Mouse (Mus musculus): Measurements from ENCODE around the gene Acads. TPM values are rescaled to one million over a fixed set of nuclear protein-coding genes. Genes with fewer than 3 reads are reported as not detected.
"Not testable (repeated sequence)": the region's sequence is repeated elsewhere in the genome, so short reads cannot be mapped to it uniquely, and the experiment has no call there.

Acads gene
- polyA plus RNA-seq, 1 experiment from 2014 or later, result 25.1 TPM

- Histone ChIP-seq H3K9ac (replicated peaks) (no peak overlapping the region), H3K9me3 (no peaks in the 10 kb centered on the region), H3K4me2 (replicated peaks) (no peak overlapping the region), H3K36me3 (peaks cover 15% of the 10 kb centered on the region), H3K4me3 (replicated peaks) (no peak overlapping the region), H3K27ac (no peak overlapping the region), H3K4me1 (replicated peaks) (peaks cover 4% of the 10 kb centered on the region; the same call in 1 of the 2 replicates), H3K27me3 (no peaks in the 10 kb centered on the region)
- ATAC-seq, result no peak
- 57% methylated on average over 5 of the region's 5 CpGs for WGBS
These were observed 42.8 kb downstream of the Acads start for GRCm38 (mm10) chr5:115076144-115076901.

- ATAC-seq, result no peak
- peaks cover 15% of the 10 kb centered on the region for H3K36me3 ChIP-seq
- no peak overlapping the region for H3K4me3 ChIP-seq (replicated peaks)
- H3K27me3 ChIP-seq, result no peaks in the 10 kb centered on the region
- 84% methylated on average over 4 of the region's 4 CpGs for WGBS
- no peak overlapping the region for H3K4me2 ChIP-seq (replicated peaks)
- H3K4me1 ChIP-seq (replicated peaks), result peaks cover 6% of the 10 kb centered on the region; the same call in 1 of the 2 replicates
- H3K9me3 ChIP-seq, result no peaks in the 10 kb centered on the region
- H3K9ac ChIP-seq (replicated peaks), result no peak overlapping the region
- H3K27ac ChIP-seq, result no peak overlapping the region
These were observed 44.4 kb downstream of the Acads start for GRCm38 (mm10) chr5:115074749-115075148.

GRCm38 (mm10) chr5:115073306-115073705, 45.8 kb downstream of the Acads start:
- not testable (repeated sequence) for H3K4me2 ChIP-seq (replicated peaks); ATAC-seq
- 81% methylated on average over 8 of the region's 8 CpGs for WGBS

GRCm38 (mm10) chr5:115072143-115072542, 47.0 kb downstream of the Acads start:
- Histone ChIP-seq H3K9ac (replicated peaks) (no peak overlapping the region), H3K27ac (no peak overlapping the region), H3K4me3 (replicated peaks) (no peak overlapping the region), H3K4me2 (replicated peaks) (no peak overlapping the region), H3K4me1 (replicated peaks) (peaks cover 6% of the 10 kb centered on the region; the same call in 1 of the 2 replicates), H3K27me3 (no peaks in the 10 kb centered on the region), H3K36me3 (peaks cover 15% of the 10 kb centered on the region), H3K9me3 (no peaks in the 10 kb centered on the region)
- 97% methylated on average over 7 of the region's 7 CpGs for WGBS
- ATAC-seq, result no peak

More at GRCm38 (mm10) chr5:115073306-115073705, 45.8 kb downstream of the Acads start:
- H3K9me3 ChIP-seq; H3K4me1 ChIP-seq (replicated peaks); H3K27ac ChIP-seq; H3K9ac ChIP-seq (replicated peaks); H3K4me3 ChIP-seq (replicated peaks); H3K27me3 ChIP-seq: not testable (repeated sequence)
- peaks cover 15% of the 10 kb centered on the region for H3K36me3 ChIP-seq

- Histone ChIP-seq H3K4me1 (replicated peaks) (peaks cover 7% of the 10 kb centered on the region; the same call in 1 of the 2 replicates), H3K27me3 (no peaks in the 10 kb centered on the region), H3K4me3 (replicated peaks) (no peak overlapping the region), H3K36me3 (peaks cover 15% of the 10 kb centered on the region), H3K9ac (replicated peaks) (no peak overlapping the region), H3K27ac (no peak overlapping the region), H3K4me2 (replicated peaks) (no peak overlapping the region), H3K9me3 (no peaks in the 10 kb centered on the region)
- ATAC-seq, result no peak
- WGBS, result 91% methylated on average over 11 of the region's 11 CpGs
These were observed 47.8 kb downstream of the Acads start for GRCm38 (mm10) chr5:115071096-115071901.

GRCm38 (mm10) chr5:115070457-115070856, 48.7 kb downstream of the Acads start:
- peaks cover 9% of the 10 kb centered on the region; the same call in 1 of the 2 replicates for H3K4me1 ChIP-seq (replicated peaks)
- no peak for ATAC-seq
- 98% methylated on average over 2 of the region's 2 CpGs for WGBS
- H3K27ac ChIP-seq, result no peak overlapping the region
- H3K27me3 ChIP-seq, result no peaks in the 10 kb centered on the region
- no peak overlapping the region for H3K9ac ChIP-seq (replicated peaks)
- peaks cover 10% of the 10 kb centered on the region for H3K36me3 ChIP-seq
- no peaks in the 10 kb centered on the region for H3K9me3 ChIP-seq
- no peak overlapping the region for H3K4me3 ChIP-seq (replicated peaks)
- H3K4me2 ChIP-seq (replicated peaks), result no peak overlapping the region

- no peaks in the 10 kb centered on the region for H3K27me3 ChIP-seq
- ATAC-seq, result no peak
- WGBS, result 93% methylated on average over 3 of the region's 3 CpGs
These were observed 49.5 kb downstream of the Acads start for GRCm38 (mm10) chr5:115069611-115070010.

GRCm38 (mm10) chr5:115068671-115069421, 50.3 kb downstream of the Acads start:
- Histone ChIP-seq H3K27ac (no peak overlapping the region), H3K4me1 (replicated peaks) (peaks cover 9% of the 10 kb centered on the region; the same call in 1 of the 2 replicates), H3K4me2 (replicated peaks) (no peak overlapping the region), H3K9me3 (no peaks in the 10 kb centered on the region), H3K36me3 (peaks cover 8% of the 10 kb centered on the region; the same call in 1 of the 2 replicates), H3K4me3 (replicated peaks) (no peak overlapping the region), H3K27me3 (no peaks in the 10 kb centered on the region), H3K9ac (replicated peaks) (no peak overlapping the region)
- ATAC-seq, result no peak
- WGBS, result 91% methylated on average over 11 of the region's 11 CpGs

More at GRCm38 (mm10) chr5:115069611-115070010, 49.5 kb downstream of the Acads start:
- Histone ChIP-seq H3K4me2 (replicated peaks) (no peak overlapping the region), H3K27ac (no peak overlapping the region), H3K36me3 (peaks cover 5% of the 10 kb centered on the region; the same call in 1 of the 2 replicates), H3K9ac (replicated peaks) (no peak overlapping the region), H3K9me3 (no peaks in the 10 kb centered on the region), H3K4me1 (replicated peaks) (peaks cover 9% of the 10 kb centered on the region; the same call in 1 of the 2 replicates), H3K4me3 (replicated peaks) (no peak overlapping the region)

- peaks cover 5% of the 10 kb centered on the region; the same call in 1 of the 2 replicates for H3K4me1 ChIP-seq (replicated peaks)
- no peaks in the 10 kb centered on the region for H3K27me3 ChIP-seq
- no peaks in the 10 kb centered on the region for H3K9me3 ChIP-seq
- no peak overlapping the region for H3K9ac ChIP-seq (replicated peaks)
- H3K27ac ChIP-seq, result no peak overlapping the region
- H3K4me2 ChIP-seq (replicated peaks), result no peak overlapping the region
- no peak for ATAC-seq
- peaks cover 16% of the 10 kb centered on the region; the same call in 1 of the 2 replicates for H3K36me3 ChIP-seq
- no peak overlapping the region for H3K4me3 ChIP-seq (replicated peaks)
- 84% methylated on average over 4 of the region's 4 CpGs for WGBS
These were observed 52.9 kb downstream of the Acads start for GRCm38 (mm10) chr5:115066245-115066644.

- Histone ChIP-seq H3K4me3 (replicated peaks) (no peak overlapping the region), H3K36me3 (peaks cover 16% of the 10 kb centered on the region; the same call in 1 of the 2 replicates), H3K9me3 (no peaks in the 10 kb centered on the region), H3K27ac (no peak overlapping the region), H3K4me1 (replicated peaks) (0 out of 2 replicates have a peak, but pooled peaks cover 3% of the 10 kb centered on the region), H3K4me2 (replicated peaks) (no peak overlapping the region), H3K9ac (replicated peaks) (no peak overlapping the region), H3K27me3 (no peaks in the 10 kb centered on the region)
- ATAC-seq, result no peak
- 94% methylated on average over 7 of the region's 7 CpGs for WGBS
These were observed 55.8 kb downstream of the Acads start for GRCm38 (mm10) chr5:115063391-115063790.

GRCm38 (mm10) chr5:115062566-115062965, 56.6 kb downstream of the Acads start:
- peaks cover 16% of the 10 kb centered on the region; the same call in 1 of the 2 replicates for H3K36me3 ChIP-seq
- 71% methylated on average over 1 of the region's 1 CpGs for WGBS
- ATAC-seq, result no peak
- no peak overlapping the region for H3K4me3 ChIP-seq (replicated peaks)
- no peak overlapping the region for H3K4me2 ChIP-seq (replicated peaks)
- H3K27ac ChIP-seq, result no peak overlapping the region
- H3K4me1 ChIP-seq (replicated peaks), result 0 out of 2 replicates have a peak, but pooled peaks cover 3% of the 10 kb centered on the region
- no peak overlapping the region for H3K9ac ChIP-seq (replicated peaks)
- H3K9me3 ChIP-seq, result no peaks in the 10 kb centered on the region
- H3K27me3 ChIP-seq, result no peaks in the 10 kb centered on the region
